Mouse (Mus musculus) liver, adult 2 months (tissue): ENCODE data around the gene Gm14399.
"Not testable (repeated sequence)": the region's sequence is repeated elsewhere in the genome, so short reads cannot be mapped to it uniquely, and the experiment has no call there.

ENCODE experiments used
- CTCF ChIP-seq: fragments of 200-500 bp; IDR thresholded peaks from 2 replicates; pipeline ENCODE4 v1.5.1; 2011; ENCODE audit warnings: low read depth, low read length, control low read depth
- POLR2A ChIP-seq: fragments of 200-500 bp; IDR thresholded peaks from 2 replicates; pipeline ENCODE4 v1.6.1; 2011; ENCODE audit warnings: low read length, control low read depth; ENCODE audit not compliant: insufficient read depth; ENCODE audit errors: extremely low read depth

GRCm38 (mm10) chr2:175175401-175176180 is 33.8 kb upstream of the Gm14399 start, which contains the start of gene Gm14443:
- not testable (repeated sequence) for TF ChIP-seq CTCF, POLR2A
